Mouse (Mus musculus) forelimb bud, embryonic 11.5 days (tissue): ENCODE measurements at regions not wholly inside any gene's neighbourhood (a gene's known extent, or its start where the extent isn't known, plus 50 kb on each side); places are given as distances from the start of the nearest gene placed in this dataset.

Source experiments
- DNase-seq: peaks from one replicate; pipeline ENCODE4 v3.0.0-alpha.2; 2012; ENCODE audit warnings: low read depth, low spot score

DNA sequence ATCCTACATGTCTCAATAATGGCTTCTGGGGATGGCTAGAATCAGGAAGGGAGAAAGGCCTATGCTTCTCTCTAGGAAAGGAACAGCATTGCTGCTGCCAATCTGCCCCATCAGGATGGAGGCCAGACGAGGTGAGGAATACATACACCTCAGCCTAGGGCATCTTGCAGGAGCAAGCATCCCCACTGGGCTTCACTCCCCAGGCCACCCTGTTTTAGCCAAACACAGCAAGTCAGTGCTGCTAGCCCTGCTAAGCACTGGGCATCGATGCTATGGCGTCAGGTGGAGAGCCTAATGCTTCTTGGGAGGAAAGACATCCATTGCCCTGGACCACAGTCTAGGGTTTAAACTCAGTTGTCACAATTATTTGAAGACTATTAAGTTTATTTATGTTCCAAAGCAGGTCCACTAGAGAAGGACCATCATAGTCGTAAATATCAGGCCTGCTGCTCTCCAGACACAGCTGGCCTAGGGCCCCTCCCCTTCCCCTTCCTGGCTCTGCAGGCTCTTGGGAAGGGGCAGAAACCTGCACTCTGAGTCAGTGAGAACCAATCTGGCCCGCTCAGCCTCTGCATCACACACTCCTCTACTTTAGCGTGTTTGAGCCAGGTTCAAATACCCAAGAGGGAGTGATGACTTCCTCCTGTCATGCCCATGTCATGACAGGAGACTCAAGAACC lies 79.5 kb upstream of the Pkdcc start:
- no peak for DNase-seq

DNA sequence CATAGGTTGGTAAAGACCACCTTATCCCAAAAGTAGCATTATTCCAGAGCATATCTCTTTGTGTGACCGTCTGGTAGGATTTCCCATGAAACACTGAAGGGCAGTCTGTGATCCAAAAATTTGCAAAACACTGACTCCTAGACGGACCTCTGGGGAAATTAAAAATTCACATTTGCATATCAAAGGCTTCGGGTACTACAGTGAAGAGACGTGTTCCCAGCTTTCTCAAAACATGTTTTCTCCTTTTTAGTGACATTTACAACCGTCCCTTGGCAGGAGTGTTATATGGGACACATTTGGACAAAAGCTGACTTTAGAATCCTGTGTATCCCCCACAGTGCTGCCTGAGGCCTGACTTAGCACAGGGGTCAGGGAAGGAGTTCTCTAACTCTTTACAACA lies 78.8 kb upstream of the Pkdcc start:
- no peak for DNase-seq

DNA sequence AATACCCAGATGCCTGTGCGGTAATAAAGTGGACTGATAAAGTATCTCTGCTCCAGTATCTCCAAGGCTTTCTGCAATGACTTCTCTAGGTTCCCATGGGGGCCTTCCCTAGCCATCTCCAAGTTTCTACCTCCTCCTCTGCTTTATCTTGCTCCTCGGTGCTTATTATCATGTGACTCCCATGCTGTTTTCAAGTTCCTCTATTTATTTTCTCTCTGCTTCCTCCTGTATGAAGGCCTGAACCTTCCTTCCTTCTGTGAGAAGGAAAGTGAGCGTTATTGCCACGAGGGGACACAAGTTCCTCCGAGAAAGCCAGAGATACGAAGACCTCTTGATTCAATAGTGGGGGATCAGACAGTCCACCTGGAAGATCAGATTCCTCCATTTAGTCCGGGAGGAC lies 77.4 kb upstream of the Pkdcc start:
- no peak for DNase-seq

DNA sequence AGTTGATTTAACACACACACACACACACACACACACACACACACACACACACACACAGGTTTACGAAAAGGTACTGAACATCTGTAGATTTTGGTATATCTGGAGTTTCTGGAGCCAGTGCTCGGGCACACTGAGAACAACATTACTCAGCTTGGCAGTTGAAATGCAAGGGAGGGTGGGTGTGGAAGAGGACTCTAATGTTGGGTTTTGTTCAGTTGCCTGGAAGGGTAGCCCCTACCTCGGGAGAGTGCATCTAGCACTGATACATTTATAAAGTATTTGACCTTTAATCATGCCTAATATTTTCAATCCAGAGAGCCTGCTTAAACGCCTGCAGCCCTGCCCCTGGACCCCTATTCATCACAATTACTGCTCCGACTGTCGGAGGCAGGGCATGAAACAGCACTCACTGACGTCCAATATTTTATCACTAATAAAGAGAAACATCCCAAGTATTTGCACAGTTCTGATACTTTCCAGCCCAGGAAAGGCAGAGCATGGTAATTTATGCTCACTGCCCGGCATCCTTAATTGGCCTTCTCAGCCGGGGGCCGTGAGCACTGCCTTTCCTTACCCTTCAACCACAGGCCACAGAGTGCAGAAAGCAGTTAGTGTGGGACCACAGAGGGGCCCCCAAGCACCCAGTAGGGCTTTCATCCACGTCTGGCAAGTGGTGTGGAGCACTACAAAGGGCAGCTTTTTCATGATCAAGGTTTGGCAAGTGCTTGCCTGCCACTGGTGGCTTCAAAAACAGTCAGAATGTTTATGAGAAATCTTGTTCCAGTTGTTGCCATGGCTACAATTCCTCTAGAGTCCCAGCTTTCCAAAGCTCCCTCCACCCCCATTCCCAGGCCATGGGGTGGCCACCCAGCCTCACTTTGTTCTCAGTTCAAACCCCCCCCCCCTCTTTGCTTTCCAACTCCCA lies 76.3 kb upstream of the Pkdcc start:
- peak; percentile 77 for DNase-seq

DNA sequence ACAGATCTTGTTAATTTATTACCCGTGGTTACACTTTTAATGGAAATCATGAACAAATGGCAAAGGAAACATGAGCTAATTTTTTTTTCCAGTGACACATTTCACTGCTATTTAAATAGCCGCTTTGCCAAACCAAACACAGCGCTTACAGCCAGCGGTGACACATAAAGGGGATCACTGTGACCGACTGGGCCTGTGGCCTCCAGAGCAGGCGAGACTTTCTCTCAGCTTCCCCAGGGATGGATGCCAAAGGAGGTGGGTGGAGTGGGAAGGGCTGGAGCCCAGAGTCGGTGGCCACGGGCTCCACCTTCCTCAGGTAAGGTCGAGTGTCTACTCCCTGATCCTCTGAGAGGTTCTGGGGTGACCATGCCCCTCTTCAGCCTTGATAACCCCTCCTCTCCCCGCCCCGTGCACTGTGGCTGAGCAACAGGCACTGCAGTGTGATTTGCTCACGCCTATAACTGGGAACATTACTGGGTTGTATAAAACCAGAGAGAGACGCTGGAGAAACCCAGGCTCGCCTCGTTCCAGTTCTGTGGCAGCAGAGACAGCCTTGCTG lies 66.6 kb upstream of the Pkdcc start:
- no peak for DNase-seq

- no peak for DNase-seq
Measured at GRCm38 (mm10) chr17:83149336-83149735, 65.8 kb upstream of the Pkdcc start.

- DNase-seq = no peak
Measured at GRCm38 (mm10) chr17:83155106-83155505, 60.0 kb upstream of the Pkdcc start.

DNA sequence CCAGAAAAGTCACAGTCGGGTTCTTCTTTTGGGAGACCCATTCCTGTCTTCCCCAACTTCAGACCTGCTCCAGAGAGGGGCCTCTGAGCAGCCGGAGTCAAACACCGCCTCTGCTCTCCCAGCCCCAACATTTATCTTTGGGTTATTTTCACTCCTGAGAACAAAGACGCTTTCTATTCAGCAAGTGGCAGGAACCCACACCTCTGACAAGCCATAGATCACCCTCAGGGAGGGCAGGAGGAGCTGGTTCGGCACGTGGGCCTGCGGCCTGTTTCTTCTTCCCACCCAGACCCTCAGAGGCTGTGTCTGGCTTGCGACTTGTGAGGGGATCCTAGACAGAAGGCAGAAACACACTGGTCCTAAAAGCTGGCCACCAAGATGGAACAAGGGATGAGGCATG lies 58.4 kb upstream of the Pkdcc start:
- DNase-seq = peak; percentile 57

- DNase-seq = no peak
Measured at GRCm38 (mm10) chr17:83158053-83158452, 57.0 kb upstream of the Pkdcc start.

- DNase-seq = no peak
Measured at GRCm38 (mm10) chr17:83158652-83159051, 56.4 kb upstream of the Pkdcc start.

- DNase-seq = no peak
Measured at GRCm38 (mm10) chr17:83159634-83160033, 55.5 kb upstream of the Pkdcc start.

DNA sequence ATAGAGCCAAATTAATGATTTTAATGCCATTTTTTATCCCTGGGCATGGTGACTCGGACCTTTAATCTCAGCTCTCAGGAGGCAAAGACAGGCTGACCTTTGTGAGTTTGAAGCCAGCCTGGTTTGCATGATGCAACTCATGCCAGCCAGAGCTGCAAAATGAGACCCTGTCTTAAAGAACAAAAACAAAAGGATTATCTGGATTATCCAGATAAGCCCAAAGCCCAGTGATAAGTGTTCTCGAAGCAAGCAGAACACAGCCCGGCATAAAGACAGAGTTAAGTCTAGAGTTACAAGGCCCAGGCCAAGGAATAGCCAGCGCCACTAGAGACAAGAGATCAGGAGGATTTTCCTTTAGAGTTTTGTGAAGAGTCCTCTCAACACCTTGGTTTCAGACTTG lies 54.8 kb upstream of the Pkdcc start:
- DNase-seq = no peak

DNA sequence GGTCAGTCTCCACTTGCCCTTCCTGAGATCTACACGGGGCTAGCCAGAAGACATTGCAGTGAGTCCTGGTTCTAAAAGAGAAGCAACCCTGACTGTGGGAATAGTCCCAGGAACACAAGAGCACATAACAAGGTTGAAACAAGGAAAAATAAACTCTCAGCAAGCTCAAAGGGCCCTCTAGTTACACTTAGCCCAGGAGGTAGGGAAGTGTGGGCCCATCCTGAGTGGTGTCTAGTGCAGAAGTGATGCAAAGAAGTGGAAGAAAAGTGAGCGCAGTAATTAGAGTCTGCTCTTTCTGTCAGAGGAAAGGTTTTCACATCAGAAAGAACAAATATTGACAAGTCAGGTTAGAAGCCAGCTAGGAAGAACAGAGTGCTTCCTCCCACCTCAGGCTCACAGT lies 53.4 kb upstream of the Pkdcc start:
- DNase-seq = no peak

DNA sequence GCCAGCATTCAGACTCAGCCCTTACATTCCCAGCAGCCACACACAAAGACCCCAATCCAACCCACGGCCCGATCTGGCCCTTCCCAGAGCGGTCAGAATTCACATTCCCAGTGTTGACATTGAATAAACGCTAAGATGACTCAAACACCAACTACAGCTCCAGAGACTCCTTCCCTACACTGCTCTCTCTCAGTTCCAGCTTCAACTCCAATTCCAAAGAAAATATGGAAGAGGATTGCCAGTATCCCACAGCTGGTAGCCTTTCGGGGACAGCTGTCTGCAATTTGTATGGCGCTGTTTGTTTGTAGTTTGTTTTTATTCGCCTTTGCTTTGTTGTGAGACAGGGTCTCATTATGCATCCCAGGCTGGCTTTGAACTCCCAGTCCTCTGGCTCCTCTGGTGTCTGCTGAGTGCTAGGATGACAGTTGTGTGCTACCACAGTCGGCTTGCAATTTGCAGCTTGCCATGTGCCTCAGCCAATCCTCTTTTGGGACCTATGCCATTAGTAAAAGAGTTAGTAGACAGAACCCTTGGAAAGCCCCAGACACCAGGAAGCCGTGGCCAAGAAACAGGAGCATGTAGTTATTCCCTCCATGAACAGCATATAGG lies 51.0 kb upstream of the Pkdcc start:
- DNase-seq = no peak

GRCm38 (mm10) chr17:83164728-83165127 lies 50.4 kb upstream of the Pkdcc start:
- DNase-seq = no peak

DNA sequence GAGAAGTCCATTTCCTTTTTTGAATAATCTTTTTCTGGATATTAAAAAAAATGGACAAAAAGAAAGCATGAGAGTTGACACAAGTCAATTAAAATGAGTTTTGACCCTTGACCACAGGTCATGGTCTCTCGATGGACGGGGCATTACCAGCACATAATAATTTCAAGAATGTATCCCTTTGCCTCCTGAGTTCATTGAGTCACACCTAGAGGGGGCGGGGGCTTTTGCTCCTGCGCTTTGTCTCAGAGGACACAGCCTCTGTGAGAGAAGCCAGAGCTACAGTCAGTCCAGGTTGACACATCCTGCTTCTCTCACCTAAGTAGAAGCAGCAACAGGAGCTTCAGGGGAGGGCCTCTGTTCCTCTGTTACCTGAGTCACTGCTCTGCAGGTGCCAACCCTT lies 50.0 kb upstream of the Pkdcc start:
- no peak for DNase-seq
